Mouse (Mus musculus) MEL (cell line): ENCODE measurements around the gene Tmem132e. TPM values are rescaled to one million over a fixed set of nuclear protein-coding genes. Genes with fewer than 3 reads are reported as not detected.

Experiments used
- DNase-seq: peaks from one replicate; pipeline ENCODE4 v3.0.0; 2011; ENCODE audit warnings: low read depth, low spot score
- H3K27ac ChIP-seq: 2 replicates; pipeline ENCODE4 v1.5.1; 2012; ENCODE audit warnings: low read depth, mild to moderate bottlenecking, control low read depth, low read length, moderate library complexity; ENCODE audit not compliant: control insufficient read depth
- H3K27me3 ChIP-seq, 2 experiments: fragments of 150-350 bp in 1 of 2; sonication (generic) in 1 of 2; 2 replicates each; pipeline ENCODE4 v1.6.1; 2012; ENCODE audit warnings: low read length in 2 of 2, mild to moderate bottlenecking in 2 of 2, improper control_type of control experiment in 1 of 2, moderate library complexity in 1 of 2; ENCODE audit not compliant: insufficient read depth in 2 of 2, control insufficient read depth in 1 of 2
- H3K36me3 ChIP-seq, 2 experiments: 2 replicates each; pipeline ENCODE4 v1.6.1; 2012 to 2014; ENCODE audit warnings: low read length in 2 of 2, improper control_type of control experiment in 1 of 2, inconsistent platforms in 1 of 2, mild to moderate bottlenecking in 1 of 2; ENCODE audit not compliant: insufficient read depth in 2 of 2, control insufficient read depth in 1 of 2
- H3K4me1 ChIP-seq, 2 experiments: fragments of 150-350 bp in 1 of 2; sonication (generic) in 1 of 2; 2 replicates each; pipeline ENCODE4 v1.6.1; 2012; ENCODE audit warnings: low read length in 2 of 2, improper control_type of control experiment in 1 of 2, mild to moderate bottlenecking in 1 of 2; ENCODE audit not compliant: insufficient read depth in 2 of 2, control insufficient read depth in 1 of 2
- H3K4me3 ChIP-seq, 2 experiments: fragments of 150-350 bp in 1 of 2; sonication (generic) in 1 of 2; 2 replicates each; pipeline ENCODE4 v1.5.1; 2012; ENCODE audit warnings: low read depth in 2 of 2, low read length in 2 of 2, mild to moderate bottlenecking in 2 of 2, moderate library complexity in 2 of 2, control low read depth in 1 of 2, improper control_type of control experiment in 1 of 2; ENCODE audit not compliant: control insufficient read depth in 1 of 2, insufficient read depth in 1 of 2
- H3K79me2 ChIP-seq: 2 replicates; pipeline ENCODE4 v1.6.1; 2012; ENCODE audit warnings: mild to moderate bottlenecking, low read length, moderate library complexity; ENCODE audit not compliant: control insufficient read depth, poor library complexity, insufficient read depth
- H3K9ac ChIP-seq: 2 replicates; pipeline ENCODE4 v1.6.1; 2012; ENCODE audit warnings: low read depth, mild to moderate bottlenecking, control low read depth, low read length, moderate library complexity; ENCODE audit not compliant: control insufficient read depth, poor library complexity, severe bottlenecking
- H3K9me3 ChIP-seq: fragments of 150-350 bp; sonication (generic); replicated peaks from 2 replicates; pipeline ENCODE4 v1.6.1; 2012; ENCODE audit warnings: mild to moderate bottlenecking, low read length, improper control_type of control experiment, moderate library complexity; ENCODE audit not compliant: insufficient read depth
- CHD2 ChIP-seq: IDR thresholded peaks from 2 replicates; pipeline ENCODE4 v1.6.1; 2011; ENCODE audit warnings: low read length, improper control_type of control experiment
- E2F4 ChIP-seq: IDR thresholded peaks from 2 replicates; pipeline ENCODE4 v1.6.1; 2011; ENCODE audit warnings: low read depth, low read length, improper control_type of control experiment, borderline replicate concordance
- EP300 ChIP-seq, 2 experiments: IDR thresholded peaks; 2 replicates each; pipeline ENCODE4 v1.6.1; 2011; ENCODE audit warnings: improper control_type of control experiment in 2 of 2, low read length in 2 of 2, low read depth in 1 of 2, mild to moderate bottlenecking in 1 of 2
- GABPA ChIP-seq: IDR thresholded peaks from 2 replicates; pipeline ENCODE4 v1.6.1; 2012; ENCODE audit warnings: low read depth, mild to moderate bottlenecking, inconsistent platforms, low read length, improper control_type of control experiment, moderate library complexity
- KAT2A ChIP-seq: conservative IDR thresholded peaks from 2 replicates; pipeline ENCODE4 v1.6.1; 2012; ENCODE audit warnings: low read depth, low read length, improper control_type of control experiment, inconsistent platforms
- MAZ ChIP-seq: IDR thresholded peaks from 2 replicates; pipeline ENCODE4 v1.6.1; 2012; ENCODE audit warnings: low read depth, mild to moderate bottlenecking, inconsistent platforms, low read length, improper control_type of control experiment
- MXI1 ChIP-seq: IDR thresholded peaks from 2 replicates; pipeline ENCODE4 v1.6.1; 2011; ENCODE audit warnings: mild to moderate bottlenecking, low read depth, low read length, improper control_type of control experiment
- MYB ChIP-seq: IDR thresholded peaks from 2 replicates; pipeline ENCODE4 v1.6.1; 2011; ENCODE audit warnings: mild to moderate bottlenecking, low read depth, low read length, improper control_type of control experiment
- POLR2A ChIP-seq, 2 experiments: IDR thresholded peaks; 2 replicates each; pipeline ENCODE4 v1.6.1; 2011 to 2012; ENCODE audit warnings: low read length in 2 of 2, mild to moderate bottlenecking in 2 of 2, control low read depth in 1 of 2, improper control_type of control experiment in 1 of 2, low read depth in 1 of 2, moderate library complexity in 1 of 2; ENCODE audit not compliant: control insufficient read depth in 1 of 2, insufficient read depth in 1 of 2, poor library complexity in 1 of 2
- SMC3 ChIP-seq: IDR thresholded peaks from 2 replicates; pipeline ENCODE4 v1.6.1; 2011; ENCODE audit warnings: low read depth, low read length, improper control_type of control experiment
- TAL1 ChIP-seq: IDR thresholded peaks from 2 replicates; pipeline ENCODE4 v1.6.1; 2012; ENCODE audit warnings: mild to moderate bottlenecking, inconsistent platforms, low read length, moderate library complexity, mixed read lengths
- TCF12 ChIP-seq: IDR thresholded peaks from 2 replicates; pipeline ENCODE4 v1.6.1; 2014; ENCODE audit warnings: low read depth, mild to moderate bottlenecking, inconsistent platforms, low read length, improper control_type of control experiment, moderate library complexity
- UBTF ChIP-seq: IDR thresholded peaks from 2 replicates; pipeline ENCODE4 v1.6.1; 2012; ENCODE audit warnings: low read depth, mild to moderate bottlenecking, inconsistent platforms, low read length, improper control_type of control experiment, moderate library complexity, borderline replicate concordance; ENCODE audit not compliant: insufficient read depth
- USF1 ChIP-seq: IDR thresholded peaks from 2 replicates; pipeline ENCODE4 v1.6.1; 2014; ENCODE audit warnings: low read depth, mild to moderate bottlenecking, inconsistent platforms, low read length, improper control_type of control experiment, moderate library complexity
- ZNF384 ChIP-seq: IDR thresholded peaks from 2 replicates; pipeline ENCODE4 v1.6.1; 2012; ENCODE audit warnings: low read depth, mild to moderate bottlenecking, inconsistent platforms, low read length, improper control_type of control experiment
- polyA plus RNA-seq, 2 experiments: library from polyadenylated mRNA; stranded (reverse) in 1 of 2; unstranded in 1 of 2; fragments of >175 nt in 1 of 2; fragments of >200 nt in 1 of 2; gene quantifications; 2 replicates each; pipeline versions ENCODE4 v1.2.1 to v1.2.4; 2012; ENCODE audit warnings: low replicate concordance in 2 of 2, low read depth in 1 of 2; ENCODE audit not compliant: insufficient read length in 2 of 2, insufficient read depth in 1 of 2, missing spikeins in 1 of 2
- total RNA-seq: library from RNA; depleted of rRNA; stranded (reverse); fragments of 300-350 nt; gene quantifications from 2 replicates; pipeline ENCODE4 v1.2.3, GENCODE M21; 2012; rRNA removed

Gene Tmem132e
- total and polyA plus RNA-seq, 3 experiments, result not detected

GRCm38 (mm10) chr11:82480941-82481340 is 92.2 kb downstream of the Tmem132e start:
- H3K4me3 ChIP-seq, result no peak overlapping the region
- H3K27ac ChIP-seq, result no peak overlapping the region
- no peaks in the 10 kb centered on the region for H3K79me2 ChIP-seq
- no peak for TF ChIP-seq E2F4
- TF ChIP-seq MXI1, result no peak
- TF ChIP-seq MAZ, result no peak
- TF ChIP-seq UBTF, result no peak
- TF ChIP-seq MYB, result no peak
- TF ChIP-seq EP300 (IDR thresholded peaks at IDR 0.05; ENCODE audit: low read depth in 1 of 2, low read length in 2 of 2), result no peak
- no peak for TF ChIP-seq SMC3
- no peak for TF ChIP-seq TAL1
- TF ChIP-seq TCF12, result no peak
- TF ChIP-seq USF1, result no peak
- no peak for TF ChIP-seq ZNF384
- TF ChIP-seq POLR2A (IDR thresholded peaks at IDR 0.05; ENCODE audit: control insufficient read depth in 1 of 2, insufficient read depth in 1 of 2, low read depth in 1 of 2, low read length in 2 of 2, poor library complexity in 1 of 2), result no peak
- TF ChIP-seq, all 39 proteins: peak for 0
- H3K9me3 ChIP-seq, result no peaks in the 10 kb centered on the region
- H3K27me3 ChIP-seq, result no peaks in the 10 kb centered on the region
- H3K4me1 ChIP-seq, result no peaks in the 10 kb centered on the region
- no peak for DNase-seq
- H3K9ac ChIP-seq, result no peak overlapping the region
- H3K36me3 ChIP-seq, result no peaks in the 10 kb centered on the region

GRCm38 (mm10) chr11:82487359-82488086 is 98.8 kb downstream of the Tmem132e start:
- Histone ChIP-seq H3K27me3 (no peaks in the 10 kb centered on the region), H3K36me3 (no peaks in the 10 kb centered on the region), H3K4me3 (no peak overlapping the region), H3K9me3 (no peaks in the 10 kb centered on the region)
- no peak for TF ChIP-seq KAT2A
- TF ChIP-seq MAZ, result no peak
- no peak for TF ChIP-seq ZNF384
- no peak for TF ChIP-seq GABPA
- TF ChIP-seq, all 39 proteins: peak for 0
- Histone ChIP-seq H3K79me2 (no peaks in the 10 kb centered on the region), H3K4me1 (no peaks in the 10 kb centered on the region), H3K27ac (no peak overlapping the region), H3K9ac (no peak overlapping the region)
- no peak for DNase-seq

- Histone ChIP-seq H3K9me3 (no peaks in the 10 kb centered on the region), H3K27me3 (no peaks in the 10 kb centered on the region)
- TF ChIP-seq CHD2, result no peak
Measured at GRCm38 (mm10) chr11:82490896-82491295, 102.2 kb downstream of the Tmem132e start.

More at GRCm38 (mm10) chr11:82490896-82491295, 102.2 kb downstream of the Tmem132e start:
- H3K36me3 ChIP-seq, result no peaks in the 10 kb centered on the region
- no peak overlapping the region for H3K4me3 ChIP-seq
- H3K79me2 ChIP-seq, result no peaks in the 10 kb centered on the region
- no peak overlapping the region for H3K9ac ChIP-seq
- H3K4me1 ChIP-seq, result no peaks in the 10 kb centered on the region
- no peak for DNase-seq
- H3K27ac ChIP-seq, result no peak overlapping the region

Other genes with a start within 250 kb of the Tmem132e start
- gene Ccl1, start 83.2 kb upstream of the Tmem132e start, total RNA-seq, result not detected in 2 replicates
- not detected for gene Ccl1, start 83.2 kb upstream of the Tmem132e start, polyA plus RNA-seq